Mouse (Mus musculus) ES-E14 (cell line): ENCODE measurements around the gene Svep1.

Experiments used
- CHD2 ChIP-seq: IDR thresholded peaks from 2 replicates; pipeline ENCODE4 v1.6.1; 2014; ENCODE audit warnings: mild to moderate bottlenecking, low read depth, low read length, inconsistent platforms
- HCFC1 ChIP-seq: IDR thresholded peaks from 2 replicates; pipeline ENCODE4 v1.6.1; 2012; ENCODE audit warnings: low read length, inconsistent platforms, borderline replicate concordance; ENCODE audit not compliant: insufficient read depth
- MAFK ChIP-seq: IDR thresholded peaks from 2 replicates; pipeline ENCODE4 v1.6.1; 2014; ENCODE audit warnings: mild to moderate bottlenecking, low read depth, low read length, inconsistent platforms; ENCODE audit not compliant: insufficient read depth
- ZC3H11A ChIP-seq: IDR thresholded peaks from 2 replicates; pipeline ENCODE4 v1.6.1; 2012; ENCODE audit warnings: low read depth, mild to moderate bottlenecking, inconsistent platforms, low read length, borderline replicate concordance
- ZNF384 ChIP-seq: IDR thresholded peaks from 2 replicates; pipeline ENCODE4 v1.6.1; 2012; ENCODE audit warnings: low read depth, low read length, inconsistent platforms

DNA sequence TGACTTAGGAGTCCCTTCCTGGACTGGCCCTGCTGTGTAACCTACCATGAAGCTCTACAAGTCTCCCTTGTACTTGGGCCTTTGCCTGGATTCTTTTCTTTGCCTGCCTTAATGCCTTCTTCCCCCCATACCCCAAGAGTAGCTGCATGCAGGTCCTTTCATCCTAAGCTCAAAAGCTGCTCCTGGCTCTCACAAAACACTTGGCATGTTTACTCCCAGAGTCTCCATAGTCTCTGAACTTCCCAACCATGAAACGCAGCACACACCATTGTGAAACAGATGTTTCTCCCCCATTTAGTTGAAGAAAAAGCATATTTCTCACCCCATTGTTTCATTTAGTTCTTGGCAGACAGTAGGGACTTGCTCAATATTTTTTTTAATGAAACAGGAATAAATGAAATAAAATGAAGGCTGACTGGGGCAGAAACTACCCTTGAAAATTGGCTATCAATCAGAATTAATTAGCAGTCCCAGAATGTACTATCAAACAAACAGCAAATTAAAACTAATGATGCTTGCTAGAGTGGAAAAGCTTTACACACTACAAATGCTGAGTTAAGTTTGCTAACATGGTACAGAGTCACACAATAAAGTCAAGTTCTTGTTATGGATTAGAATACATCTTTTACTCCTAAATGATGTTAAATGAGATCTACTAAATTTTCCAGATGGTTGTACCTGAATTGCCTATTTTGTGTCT is 72.9 kb downstream of the Svep1 start:
- no peak for TF ChIP-seq CHD2
- no peak for TF ChIP-seq HCFC1
- TF ChIP-seq ZNF384 = no peak
- TF ChIP-seq MAFK = no peak
- TF ChIP-seq ZC3H11A = no peak
